Mouse (Mus musculus) kidney, postnatal 36 days (tissue): Measurements from ENCODE around the gene Vdac2.
A peak's percentile ranks its signal among the peaks of the same experiment; 100 is the strongest.

Experiments
- DNase-seq, 2 experiments: peaks; one replicate each; pipeline ENCODE4 v3.0.0; 2021 to 2022; ENCODE audit warnings: mixed read lengths in 2 of 2

Vdac2 gene

DNA sequence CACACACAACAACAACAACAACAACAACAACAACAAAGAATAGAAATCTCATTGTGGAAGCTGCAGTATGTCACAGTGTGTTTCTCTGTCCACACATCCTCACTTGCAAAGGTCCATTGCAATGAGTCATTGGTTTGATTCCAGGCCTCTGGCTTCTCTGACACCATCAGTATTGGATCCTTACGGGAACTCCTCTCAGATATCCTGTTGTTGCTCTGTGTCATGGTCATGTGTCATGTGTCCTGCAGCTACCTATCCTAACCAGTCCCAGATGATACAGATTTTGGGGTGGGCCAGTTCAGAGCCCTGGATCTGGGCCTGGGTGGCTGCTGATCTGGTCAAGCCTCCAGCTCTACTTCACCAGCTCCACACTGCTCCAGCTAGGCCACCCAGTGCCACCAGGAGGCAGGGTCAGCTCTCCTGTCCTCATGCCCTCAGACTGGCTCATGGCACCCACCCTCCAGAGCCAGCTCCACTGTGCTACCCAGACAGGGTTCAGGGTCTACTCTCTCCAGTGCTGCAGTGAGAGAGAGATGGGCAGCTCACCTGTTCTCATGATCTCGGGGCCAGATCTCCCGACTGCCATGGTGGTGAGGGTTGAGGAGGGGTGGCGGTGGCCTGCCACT is 4.0 kb upstream of the Vdac2 start:
- DNase-seq = no peak

DNA sequence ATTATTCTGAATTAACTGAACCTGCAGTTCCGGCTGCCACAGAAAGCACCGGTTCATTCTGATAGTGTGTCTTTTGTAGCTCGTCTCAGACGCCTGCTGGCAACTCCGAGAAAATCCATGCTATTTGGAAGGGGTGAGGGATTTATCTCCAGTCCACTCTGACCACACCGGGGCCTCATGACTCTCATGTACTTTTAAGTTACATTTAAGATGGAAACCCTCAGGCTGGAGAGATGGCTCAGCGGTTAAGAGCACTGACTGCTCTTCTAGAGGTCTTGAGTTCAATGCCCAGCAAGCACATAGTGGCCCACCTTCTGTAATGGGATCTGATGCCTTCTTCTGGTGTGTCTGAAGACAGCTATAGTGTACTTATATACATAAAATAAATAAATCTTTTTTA is 2.7 kb upstream of the Vdac2 start:
- no peak for DNase-seq

DNA sequence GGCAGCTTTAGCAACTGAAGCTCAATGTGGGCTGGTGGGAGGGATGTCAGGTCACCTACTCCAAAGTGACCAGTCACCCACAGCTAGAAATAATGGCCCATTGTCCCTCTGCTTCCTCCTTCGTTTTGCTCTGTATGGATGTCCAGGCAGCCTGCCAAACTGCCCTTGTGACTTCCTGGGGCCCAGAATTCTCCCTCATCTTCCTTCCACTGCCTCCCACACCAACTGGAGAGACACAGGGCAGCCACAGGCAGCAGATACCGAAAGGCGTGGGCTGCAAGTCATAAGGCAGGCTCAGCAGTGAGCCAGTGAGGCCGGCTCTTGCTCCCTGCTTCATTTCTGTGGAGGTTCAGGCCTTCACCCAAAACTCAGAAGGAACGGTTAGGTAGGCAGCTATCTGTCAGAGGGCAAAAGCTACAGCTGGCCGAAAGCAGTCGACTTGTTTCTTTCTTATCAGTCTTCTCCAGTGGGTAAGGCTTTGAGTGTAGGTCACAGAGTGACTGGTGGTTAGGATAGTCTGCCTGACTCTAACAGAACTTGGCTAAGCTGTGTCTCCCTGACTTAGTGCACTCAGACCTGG is 2.2 kb upstream of the Vdac2 start:
- peak; percentile 91 to 92 for DNase-seq

DNA sequence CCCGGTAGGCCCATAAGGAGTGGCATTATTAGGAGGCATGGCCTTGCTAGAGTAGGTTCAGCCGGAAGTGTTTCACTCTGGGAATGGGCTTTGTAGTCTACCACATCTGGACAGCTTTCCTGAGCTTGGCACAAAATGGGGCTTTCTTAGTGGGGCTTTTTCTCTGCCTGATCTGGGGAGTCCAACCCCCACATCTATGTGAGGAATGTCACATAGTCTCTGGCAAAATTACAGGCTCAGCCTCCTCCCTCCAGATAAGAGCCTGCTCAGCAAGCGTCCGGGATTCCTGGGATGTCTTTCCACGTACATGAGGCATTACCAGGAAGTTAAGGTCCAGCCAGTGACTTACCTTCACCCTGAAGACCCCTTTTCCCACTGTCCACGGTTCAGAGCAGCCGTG is 1.1 kb upstream of the Vdac2 start:
- peak in 1 of 2 experiments; percentile 14 for DNase-seq

DNA sequence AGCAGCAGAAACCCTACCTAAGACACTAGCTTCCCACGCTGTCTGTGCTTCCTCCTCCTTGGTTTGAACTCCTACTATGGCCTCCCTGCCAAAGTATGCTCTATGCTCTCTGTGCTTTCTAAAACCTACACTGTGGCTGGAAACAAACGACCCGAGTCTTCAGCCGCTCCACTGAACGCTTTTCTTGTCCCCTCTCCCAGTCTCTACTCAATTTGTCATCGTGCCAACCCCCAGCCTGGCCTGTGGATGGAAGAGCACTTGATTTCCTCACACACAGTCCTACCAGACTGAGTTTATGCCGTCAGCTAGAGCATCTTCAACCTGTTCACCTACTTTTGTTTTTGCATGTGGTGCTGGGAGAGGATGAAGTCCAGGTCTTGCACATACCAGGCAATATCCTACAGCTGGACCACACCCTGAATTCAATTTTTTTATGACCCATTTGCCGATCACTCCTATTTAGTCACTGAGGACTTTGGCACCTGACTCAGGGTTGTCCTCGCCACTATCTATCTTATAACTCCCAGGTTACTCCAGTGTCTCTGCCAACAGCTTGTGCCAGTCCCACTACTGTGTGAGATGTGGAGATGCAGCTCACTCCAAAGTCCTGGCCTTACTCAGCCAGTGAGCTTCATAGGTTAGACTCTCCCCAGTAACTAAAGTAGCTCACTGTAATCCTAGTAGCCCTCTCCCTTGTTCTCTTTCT is 901 bp downstream of the Vdac2 start:
- no peak for DNase-seq

DNA sequence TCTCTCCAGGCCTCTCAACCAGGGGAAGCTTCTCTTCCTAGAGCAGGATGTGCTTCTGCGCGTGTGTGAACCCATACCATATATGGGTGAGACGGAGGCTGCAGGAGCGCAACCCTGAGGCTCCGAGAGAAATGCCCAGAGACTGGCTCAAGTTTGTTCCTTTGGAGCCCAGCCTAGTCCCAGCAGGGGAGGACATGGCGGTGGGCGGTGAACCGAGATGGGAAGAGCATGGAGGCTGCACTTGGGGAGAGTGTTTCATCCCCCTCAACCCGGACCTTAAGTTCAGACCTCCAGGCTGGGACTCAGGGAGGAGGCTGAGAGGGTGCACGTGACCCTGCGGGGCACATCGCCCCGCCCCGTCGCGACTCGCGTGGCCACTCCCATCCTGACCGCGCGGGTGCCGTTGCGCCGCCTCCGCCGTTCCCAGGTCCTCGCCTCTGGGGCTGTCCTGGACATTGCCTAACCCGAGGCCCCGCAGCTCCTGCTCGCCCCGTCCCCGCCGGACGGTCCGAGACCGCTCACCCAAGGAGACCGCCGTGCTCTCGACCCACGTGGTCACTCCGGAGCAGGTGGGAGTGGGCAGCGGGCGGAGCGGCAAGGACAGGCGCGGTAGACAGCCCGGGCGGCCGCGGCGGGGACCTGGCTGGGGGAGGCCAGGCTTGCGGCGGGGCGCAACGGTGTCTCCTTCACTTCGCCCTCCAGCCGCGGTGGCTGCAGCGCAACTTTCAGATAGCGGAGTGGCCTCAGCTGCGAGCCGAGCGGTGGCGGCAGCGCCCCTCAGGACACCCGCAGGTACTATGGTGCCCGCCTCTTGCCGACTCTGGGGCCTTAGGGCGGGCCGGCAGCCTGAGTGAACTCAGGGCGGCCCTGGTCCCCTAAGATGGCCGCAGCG is 6.1 kb downstream of the Vdac2 start:
- DNase-seq = peak; percentile 96 to 98

DNA sequence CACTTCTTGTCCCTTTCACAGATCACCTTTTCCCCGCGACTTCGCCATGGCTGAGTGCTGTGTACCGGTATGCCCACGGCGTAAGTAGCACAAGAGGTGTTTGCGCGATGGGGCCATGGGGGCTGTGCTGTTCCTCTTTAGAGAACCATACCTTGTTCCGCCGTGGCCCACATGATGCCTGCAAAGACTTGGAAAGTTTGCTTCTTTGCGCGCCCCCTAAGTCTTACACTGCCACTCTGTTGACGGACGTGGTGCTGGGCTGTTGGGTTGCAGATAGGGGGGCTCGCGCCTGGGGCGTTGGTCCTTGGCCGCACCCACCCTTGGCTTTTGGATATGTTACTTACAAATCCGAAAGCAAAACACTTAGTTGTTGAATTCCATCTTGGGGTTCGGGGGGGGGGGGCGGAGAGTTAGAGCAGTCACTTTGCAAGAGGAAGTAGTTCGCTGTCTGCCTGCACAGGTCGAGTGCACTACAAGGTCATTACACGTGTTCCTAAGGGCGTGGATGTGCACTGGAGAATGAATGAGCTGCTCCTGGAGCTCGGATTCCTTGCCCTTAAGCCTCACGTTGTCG is 6.9 kb downstream of the Vdac2 start:
- DNase-seq = peak; percentile 42 to 53

DNA sequence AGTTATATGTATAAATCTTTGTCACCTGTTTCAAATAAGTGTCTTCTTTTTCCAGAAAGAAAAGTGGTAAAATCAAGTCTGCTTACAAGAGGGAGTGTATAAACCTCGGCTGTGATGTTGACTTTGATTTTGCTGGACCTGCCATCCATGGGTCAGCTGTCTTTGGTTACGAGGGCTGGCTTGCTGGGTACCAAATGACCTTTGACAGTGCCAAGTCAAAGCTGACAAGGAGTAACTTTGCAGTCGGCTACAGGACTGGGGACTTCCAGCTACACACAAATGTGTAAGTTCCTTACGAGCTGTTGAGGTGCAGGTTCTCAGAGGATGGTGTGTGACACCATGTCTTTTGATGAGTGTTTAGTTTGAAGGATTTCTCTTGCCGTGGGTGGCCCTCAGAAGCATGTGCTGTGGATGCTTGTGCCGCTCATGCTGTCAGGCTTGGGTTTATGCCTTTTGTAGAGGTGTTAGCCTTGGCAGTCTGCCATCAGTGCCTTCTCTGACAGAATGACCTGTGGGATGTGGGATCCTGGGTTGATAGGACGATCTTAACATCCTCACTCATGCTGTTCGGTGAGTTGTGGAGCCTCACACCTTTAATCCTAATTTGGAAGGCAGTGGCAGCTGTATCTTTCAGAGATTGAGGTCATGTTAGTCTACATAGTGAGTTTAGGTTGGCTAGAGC is 13.4 kb downstream of the Vdac2 start:
- DNase-seq = peak in 1 of 2 experiments; percentile 47

DNA sequence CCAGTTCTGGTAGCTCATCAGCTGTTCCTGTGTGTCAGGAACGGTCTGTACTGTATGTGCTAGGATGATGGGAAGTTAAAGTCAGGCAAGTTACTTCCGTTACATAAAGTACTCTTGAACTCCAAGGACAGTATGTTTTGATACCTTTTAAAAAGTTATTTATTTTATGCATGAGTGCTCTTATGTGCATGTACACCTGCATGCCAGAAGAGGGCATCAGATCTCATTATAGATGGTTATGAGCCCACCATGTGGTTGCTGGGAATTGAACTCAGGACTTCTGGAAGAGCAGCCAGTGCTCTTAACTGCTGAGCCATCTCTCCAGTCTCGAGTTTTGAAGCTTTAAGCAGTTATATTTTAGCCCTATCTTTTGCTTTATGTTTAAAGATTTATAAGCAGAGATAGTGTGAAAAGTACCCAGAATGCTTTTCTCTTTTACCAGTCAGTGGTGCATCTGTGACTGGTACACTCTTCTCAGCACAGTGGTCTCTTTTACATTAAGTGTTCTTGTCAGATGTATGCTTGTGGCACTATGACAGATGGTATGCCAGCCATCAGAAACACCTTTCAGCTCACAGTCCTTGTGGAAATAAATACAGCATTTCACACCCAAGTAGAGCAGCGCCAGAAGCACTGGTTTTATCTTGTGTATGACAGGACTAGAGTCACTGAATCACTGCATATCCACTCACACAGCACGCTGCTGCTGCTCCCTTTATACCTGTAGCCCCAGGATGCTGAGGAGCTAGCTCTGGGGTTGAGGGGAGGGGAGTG is 17.0 kb downstream of the Vdac2 start:
- DNase-seq = no peak

DNA sequence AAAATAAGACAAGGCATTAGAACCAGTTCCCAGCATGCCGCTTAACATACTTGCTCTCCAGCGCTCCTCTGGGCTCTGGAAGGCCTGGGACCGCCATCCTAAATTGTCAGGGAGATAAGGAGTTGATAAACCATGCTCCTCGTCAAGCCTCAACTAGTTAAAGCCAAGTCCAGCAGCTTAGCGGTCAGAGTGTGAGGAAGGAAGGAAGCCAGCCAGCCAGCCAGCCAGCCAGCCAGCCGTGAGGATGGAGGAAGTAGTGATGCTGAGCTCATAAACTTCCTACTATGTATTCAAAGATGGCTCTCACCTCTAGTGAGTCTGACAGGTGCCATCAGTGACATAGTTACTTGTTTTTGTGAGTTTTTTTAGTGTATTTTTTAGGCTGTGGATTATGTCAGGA is 18.2 kb downstream of the Vdac2 start:
- DNase-seq = no peak

DNA sequence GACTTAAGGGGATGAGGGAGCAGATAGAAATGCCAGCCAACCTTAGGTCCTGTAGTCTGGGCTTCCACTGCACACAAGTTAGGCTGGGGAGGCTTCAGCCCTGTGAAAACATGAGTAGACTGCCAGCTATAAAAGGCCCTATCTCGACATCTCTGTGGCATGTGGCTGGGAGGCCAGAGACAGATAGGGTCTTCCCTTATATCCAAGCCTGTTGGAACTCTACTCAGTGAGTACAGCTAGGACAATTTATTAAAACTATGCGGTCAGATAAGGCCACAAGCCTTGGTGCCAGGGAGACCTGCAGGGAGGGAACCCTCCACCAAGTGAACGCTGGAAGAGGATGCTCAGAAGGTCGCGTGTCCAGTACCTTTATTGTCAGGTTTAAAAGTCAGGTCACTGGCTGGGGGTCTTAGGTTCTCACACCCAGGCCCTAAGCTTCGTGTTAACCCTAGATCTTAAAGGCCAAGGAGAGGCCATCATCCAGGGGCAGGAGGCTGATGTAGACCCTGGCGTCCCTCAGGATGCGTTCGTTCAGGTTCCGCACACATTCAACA is 21.9 kb downstream of the Vdac2 start:
- no peak for DNase-seq

DNA sequence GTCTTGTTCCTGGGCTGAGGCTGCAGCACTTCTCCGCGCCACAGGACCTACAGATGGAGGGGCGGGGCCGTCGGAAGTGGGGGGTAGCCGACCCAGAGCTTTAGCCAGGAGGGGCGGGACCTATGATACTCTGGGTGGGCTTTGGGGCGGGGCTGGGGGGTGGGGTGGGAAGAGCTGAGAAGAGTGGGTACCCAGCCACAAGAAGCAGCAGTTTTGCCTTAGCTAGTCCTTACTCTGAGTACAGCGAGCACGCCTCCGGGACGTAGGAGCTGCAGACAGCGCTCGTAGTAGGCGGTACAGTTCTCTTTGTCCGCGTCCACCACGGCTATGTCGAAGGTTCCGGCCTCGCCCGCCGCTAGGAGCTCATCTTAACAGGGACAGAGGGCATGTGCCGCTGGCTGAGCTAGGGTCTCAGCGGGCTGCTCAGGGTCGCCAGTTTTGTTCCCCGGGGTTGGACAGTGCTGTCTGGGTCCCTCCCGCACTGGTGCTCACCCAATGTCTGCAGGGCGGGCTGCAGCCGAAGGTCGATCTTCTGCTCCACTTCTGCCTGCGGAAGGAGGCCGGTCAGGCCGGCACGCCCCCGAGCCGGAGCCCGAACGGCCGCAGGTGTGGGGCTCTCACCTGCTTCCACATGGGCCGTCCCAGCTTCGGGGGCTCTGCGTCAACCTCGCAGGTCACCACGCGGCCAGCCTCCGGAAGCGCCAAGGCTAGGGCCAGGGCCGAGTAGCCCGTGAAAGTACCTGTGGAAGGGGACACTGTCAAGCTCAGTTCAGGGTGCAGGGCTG is 22.5 kb downstream of the Vdac2 start:
- DNase-seq = peak; percentile 33 to 61

DNA sequence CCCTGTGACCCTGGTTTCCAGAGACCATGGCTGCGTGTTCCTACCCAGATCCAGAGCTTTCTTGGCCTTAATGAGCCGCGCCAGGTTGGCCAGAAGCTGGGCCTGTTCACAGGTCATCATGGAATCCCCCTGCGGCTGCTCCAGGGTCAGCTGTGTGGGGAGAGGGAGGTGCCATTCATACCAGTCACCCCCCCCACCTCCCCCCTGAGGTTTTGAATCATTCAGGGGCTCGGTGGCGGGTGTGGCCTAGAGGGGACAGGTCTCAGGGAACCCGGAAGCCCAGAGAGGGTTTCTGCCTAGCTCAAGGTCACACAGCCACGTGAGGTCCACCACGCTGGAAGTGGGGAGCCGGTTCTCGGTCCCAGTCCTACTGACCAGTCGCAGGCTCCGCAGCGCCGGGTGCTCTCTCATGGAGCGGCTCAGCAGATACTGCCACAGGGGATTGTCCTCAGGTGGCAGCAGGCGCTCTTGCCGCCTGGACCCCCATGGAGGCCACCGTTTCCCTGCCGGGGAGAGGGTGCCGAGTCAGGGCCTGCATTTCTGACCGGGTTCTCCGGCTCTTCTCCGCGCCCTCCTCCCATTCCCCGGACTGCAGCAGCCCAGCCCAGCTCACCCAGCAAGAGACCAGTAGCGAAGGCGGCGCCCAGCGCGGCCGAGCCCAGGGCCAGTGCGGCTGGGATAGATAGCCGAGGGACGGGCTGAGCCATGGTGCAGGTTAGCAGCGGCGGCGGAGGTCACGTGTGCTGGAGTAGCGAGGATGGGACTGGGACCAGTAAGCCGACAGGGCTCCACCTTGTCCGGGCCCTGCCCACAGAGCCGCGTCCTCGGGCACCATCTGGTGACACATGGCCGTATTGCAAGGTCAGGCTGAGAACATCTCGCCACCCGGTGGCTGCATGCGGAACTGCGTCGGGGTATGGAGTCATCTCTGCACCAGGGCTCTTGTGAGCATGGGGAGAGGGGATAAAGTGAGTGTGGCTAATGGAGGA is 23.4 kb downstream of the Vdac2 start, which contains the start of gene Comtd1:
Gene Comtd1 (minus strand): TSS at position 812 of the 989 bp plus-strand sequence.
- peak; percentile 94 to 96 for DNase-seq

DNA sequence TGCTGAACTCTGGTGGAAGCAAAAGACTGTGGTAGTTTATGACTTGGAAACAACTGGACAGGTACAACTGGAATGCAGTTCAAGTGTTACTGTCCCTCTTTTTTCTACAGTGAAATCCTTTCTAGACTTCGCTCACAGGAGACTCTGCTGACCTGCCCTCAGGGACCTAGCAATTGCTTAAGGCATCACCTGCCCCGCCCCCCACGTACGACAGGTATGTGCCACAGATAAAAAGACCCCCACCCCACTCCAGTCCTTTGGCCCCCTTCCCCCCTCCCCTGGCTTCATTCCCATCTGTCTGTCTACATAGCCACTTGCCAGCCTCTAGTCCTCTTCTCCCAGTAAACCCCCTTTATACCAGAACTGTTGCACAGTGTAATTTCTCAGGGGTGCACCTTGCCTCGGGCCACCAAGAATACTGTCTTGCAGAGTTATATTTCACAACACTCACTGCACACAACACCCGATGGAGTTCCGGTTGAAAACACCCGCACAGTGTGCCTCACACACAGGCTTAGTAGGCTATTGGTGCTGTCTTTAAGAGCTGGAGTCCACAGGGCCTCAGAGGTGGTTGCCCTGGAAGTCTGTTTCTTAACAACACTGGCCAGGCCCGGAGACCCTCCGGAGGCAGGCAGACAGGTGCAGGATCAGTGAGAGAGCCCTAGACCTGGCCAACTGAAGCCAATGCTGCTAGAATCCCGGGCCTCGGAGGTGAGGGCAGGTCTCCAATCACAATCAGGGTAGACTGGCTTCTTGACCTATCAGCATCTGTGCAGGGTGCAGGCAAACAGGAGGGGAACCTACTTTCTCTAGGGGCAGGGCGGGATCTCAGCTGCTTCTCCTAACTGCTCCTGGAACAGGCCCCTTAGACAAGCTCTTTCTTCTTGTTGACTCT is 24.7 kb downstream of the Vdac2 start:
- DNase-seq = no peak

DNA sequence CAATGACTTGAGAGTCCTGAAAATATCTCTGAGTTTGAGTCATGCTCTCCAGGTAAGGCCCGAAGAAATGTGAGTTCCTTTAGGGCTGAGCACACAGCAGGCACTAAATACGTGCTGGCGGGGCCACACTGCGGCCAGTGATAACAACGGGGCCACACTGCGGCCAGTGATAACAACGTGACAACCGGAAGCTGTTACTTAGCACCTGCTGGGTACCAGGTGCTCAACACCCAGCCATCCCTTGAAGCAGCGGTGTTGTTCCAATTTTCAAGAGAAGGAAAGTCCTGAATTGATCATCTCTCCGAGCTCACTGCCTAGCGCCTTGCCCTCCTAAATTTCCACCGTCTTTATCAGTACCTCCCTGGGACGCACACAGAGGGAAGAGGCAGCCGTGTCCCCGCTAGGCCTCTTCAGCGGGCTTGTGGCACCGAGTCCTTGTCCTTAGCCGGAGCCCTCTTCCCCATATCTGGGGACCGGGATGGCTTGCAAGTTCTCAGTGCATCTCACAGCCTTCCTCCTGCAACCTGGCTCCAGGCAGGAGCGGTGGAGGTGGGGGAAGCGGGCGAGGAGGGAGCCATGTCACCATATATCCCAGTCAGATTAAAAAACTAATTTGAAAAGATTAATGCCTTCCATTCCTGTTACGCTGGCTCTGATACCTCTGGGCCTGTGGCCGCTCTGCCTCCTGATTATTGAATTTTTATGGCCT is 25.5 kb downstream of the Vdac2 start:
- no peak for DNase-seq

DNA sequence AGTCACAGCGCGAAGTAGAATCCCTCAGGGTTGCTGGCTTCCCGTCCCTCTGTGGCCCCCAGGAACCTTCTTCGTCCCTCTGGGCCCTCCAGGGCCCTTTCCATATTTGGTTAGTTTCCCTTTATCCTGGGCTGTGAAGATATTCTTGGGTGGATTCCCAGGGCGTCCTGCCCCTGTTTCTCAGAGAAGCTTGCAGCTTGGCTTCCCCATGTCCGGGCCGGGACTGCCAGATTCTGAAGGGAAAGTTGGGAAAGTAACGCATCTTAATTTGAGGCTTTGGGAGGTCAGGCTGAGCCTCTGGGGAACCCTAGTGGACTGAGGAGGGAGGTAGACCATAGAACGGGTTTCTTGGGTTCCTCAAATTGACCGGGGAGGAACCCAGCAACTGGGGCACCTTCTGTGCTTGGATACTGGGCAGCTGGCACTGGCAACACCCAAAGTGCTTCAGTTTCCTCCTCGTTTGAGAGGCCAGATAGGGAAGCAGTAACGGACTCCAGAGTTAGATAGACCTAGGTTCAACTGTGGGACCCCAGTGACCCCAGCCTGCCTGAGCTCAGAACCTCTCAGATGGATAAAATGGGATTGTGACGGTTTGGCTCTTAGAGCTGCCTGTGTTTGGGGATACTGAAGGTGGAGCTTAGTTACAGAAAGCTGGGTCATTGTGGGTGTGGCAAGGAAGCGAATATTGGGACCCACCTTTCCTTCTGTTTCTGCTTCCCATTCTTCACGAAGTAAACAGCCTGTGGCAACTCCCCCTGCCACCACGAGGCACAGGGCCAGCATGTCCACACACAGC is 27.2 kb downstream of the Vdac2 start:
- no peak for DNase-seq
